Mouse (Mus musculus) lung, postnatal 36 days (tissue): ENCODE data around the gene Snx12.

ENCODE experiments used
- DNase-seq: peaks from one replicate; pipeline ENCODE4 v3.0.0; 2022; ENCODE audit warnings: mixed read lengths

Gene Snx12

GRCm38 (mm10) chrX:101221834-101222795 lies at the start of gene Snx12:
TSS of gene Snx12 (minus strand) at chrX:101222563.
- DNase-seq, result peak; percentile 94

- DNase-seq, result no peak
Observed at GRCm38 (mm10) chrX:101268755-101269124, 46.4 kb upstream of the Snx12 start, which contains the start of gene Gm20489. TSS of gene Gm20489 (minus strand) at chrX:101269023.

GRCm38 (mm10) chrX:101268025-101268754 lies 45.8 kb upstream of the Snx12 start, which contains the start of gene Il2rg:
TSS of gene Il2rg (minus strand) at chrX:101268255.
- peak; percentile 58 for DNase-seq

- DNase-seq, result no peak
Observed at GRCm38 (mm10) chrX:101266631-101267030, 44.3 kb upstream of the Snx12 start.

GRCm38 (mm10) chrX:101263892-101264291 lies 41.5 kb upstream of the Snx12 start, which contains the start of gene Gm614:
TSS of gene Gm614 (minus strand) at chrX:101263992.
- no peak for DNase-seq

GRCm38 (mm10) chrX:101260441-101261325 lies 38.3 kb upstream of the Snx12 start:
- DNase-seq, result no peak

- peak; percentile 50 for DNase-seq
Observed at GRCm38 (mm10) chrX:101256603-101257002, 34.2 kb upstream of the Snx12 start.

- DNase-seq, result no peak
Observed at GRCm38 (mm10) chrX:101254740-101255139, 32.4 kb upstream of the Snx12 start.

GRCm38 (mm10) chrX:101253952-101254729 lies 31.8 kb upstream of the Snx12 start, which contains the start of gene Foxo4:
TSS of gene Foxo4 (plus strand) at chrX:101254528.
- DNase-seq, result peak; percentile 96

- DNase-seq, result no peak
Observed at GRCm38 (mm10) chrX:101245011-101245410, 22.6 kb upstream of the Snx12 start.

GRCm38 (mm10) chrX:101222796-101223162 lies 416 bp upstream of the Snx12 start:
- no peak for DNase-seq

- DNase-seq, result no peak
Observed at GRCm38 (mm10) chrX:101189285-101189684, 33.1 kb downstream of the Snx12 start.

GRCm38 (mm10) chrX:101187647-101188046 lies 34.7 kb downstream of the Snx12 start:
- no peak for DNase-seq

GRCm38 (mm10) chrX:101173388-101173787 lies 49.0 kb downstream of the Snx12 start:
- no peak for DNase-seq

- no peak for DNase-seq
Observed at GRCm38 (mm10) chrX:101168425-101168824, 53.9 kb downstream of the Snx12 start.

GRCm38 (mm10) chrX:101163739-101164138 lies 58.6 kb downstream of the Snx12 start:
- DNase-seq, result no peak

GRCm38 (mm10) chrX:101163278-101163677 lies 59.1 kb downstream of the Snx12 start:
- no peak for DNase-seq

GRCm38 (mm10) chrX:101162532-101162931 lies 59.8 kb downstream of the Snx12 start:
- DNase-seq, result no peak

GRCm38 (mm10) chrX:101157488-101157887 lies 64.9 kb downstream of the Snx12 start:
- DNase-seq, result peak; percentile 8

GRCm38 (mm10) chrX:101156369-101156768 lies 66.0 kb downstream of the Snx12 start:
- no peak for DNase-seq

GRCm38 (mm10) chrX:101147506-101147905 lies 74.9 kb downstream of the Snx12 start:
- no peak for DNase-seq
